Mouse (Mus musculus): ENCODE measurements around the gene Izumo1r.

DNA sequence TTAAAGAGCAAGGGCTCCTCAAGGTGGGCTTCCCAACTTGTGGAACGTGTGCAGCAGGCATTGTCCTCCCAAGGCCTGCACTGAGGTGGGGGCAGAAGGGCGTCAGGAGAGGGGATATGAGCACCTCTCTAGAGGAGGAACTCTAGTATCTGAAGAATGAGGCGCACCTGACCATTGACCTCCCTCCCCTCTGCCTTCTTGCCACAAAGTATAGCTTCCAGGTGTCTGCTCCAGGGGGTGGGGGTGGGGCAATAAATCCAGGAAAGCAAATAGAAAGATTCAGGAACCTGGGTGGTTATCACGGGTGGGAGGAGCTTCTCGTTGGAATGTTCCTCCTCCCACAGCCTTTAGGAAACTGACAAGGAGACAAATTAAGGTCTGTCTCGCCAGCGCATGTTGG, 2.0 kb downstream of the Izumo1r start:
- no peak for TF ChIP-seq POLR2A (IDR thresholded peaks at IDR 0.05; ENCODE audit: borderline replicate concordance, extremely low read depth, low read depth, low read length)
- no peak for TF ChIP-seq CTCF (IDR thresholded peaks at IDR 0.05; ENCODE audit: insufficient read depth, low read length)

All from lung, adult 2 months (tissue).